Mouse (Mus musculus) MEL (cell line): ENCODE measurements at regions not wholly inside any gene's neighbourhood (a gene's known extent, or its start where the extent isn't known, plus 50 kb on each side); places are given as distances from the start of the nearest gene placed in this dataset.

ENCODE experiments used
- DNase-seq: peaks from one replicate; pipeline ENCODE4 v3.0.0; 2011; ENCODE audit warnings: low read depth, low spot score
- H3K27ac ChIP-seq: 2 replicates; pipeline ENCODE4 v1.5.1; 2012; ENCODE audit warnings: low read depth, mild to moderate bottlenecking, control low read depth, low read length, moderate library complexity; ENCODE audit not compliant: control insufficient read depth
- H3K27me3 ChIP-seq, 2 experiments: fragments of 150-350 bp in 1 of 2; sonication (generic) in 1 of 2; 2 replicates each; pipeline ENCODE4 v1.6.1; 2012; ENCODE audit warnings: low read length in 2 of 2, mild to moderate bottlenecking in 2 of 2, improper control_type of control experiment in 1 of 2, moderate library complexity in 1 of 2; ENCODE audit not compliant: insufficient read depth in 2 of 2, control insufficient read depth in 1 of 2
- H3K36me3 ChIP-seq, 2 experiments: 2 replicates each; pipeline ENCODE4 v1.6.1; 2012 to 2014; ENCODE audit warnings: low read length in 2 of 2, improper control_type of control experiment in 1 of 2, inconsistent platforms in 1 of 2, mild to moderate bottlenecking in 1 of 2; ENCODE audit not compliant: insufficient read depth in 2 of 2, control insufficient read depth in 1 of 2
- H3K4me1 ChIP-seq, 2 experiments: fragments of 150-350 bp in 1 of 2; sonication (generic) in 1 of 2; 2 replicates each; pipeline ENCODE4 v1.6.1; 2012; ENCODE audit warnings: low read length in 2 of 2, improper control_type of control experiment in 1 of 2, mild to moderate bottlenecking in 1 of 2; ENCODE audit not compliant: insufficient read depth in 2 of 2, control insufficient read depth in 1 of 2
- H3K4me3 ChIP-seq, 2 experiments: fragments of 150-350 bp in 1 of 2; sonication (generic) in 1 of 2; 2 replicates each; pipeline ENCODE4 v1.5.1; 2012; ENCODE audit warnings: low read depth in 2 of 2, low read length in 2 of 2, mild to moderate bottlenecking in 2 of 2, moderate library complexity in 2 of 2, control low read depth in 1 of 2, improper control_type of control experiment in 1 of 2; ENCODE audit not compliant: control insufficient read depth in 1 of 2, insufficient read depth in 1 of 2
- H3K79me2 ChIP-seq: 2 replicates; pipeline ENCODE4 v1.6.1; 2012; ENCODE audit warnings: mild to moderate bottlenecking, low read length, moderate library complexity; ENCODE audit not compliant: control insufficient read depth, poor library complexity, insufficient read depth
- H3K9ac ChIP-seq: 2 replicates; pipeline ENCODE4 v1.6.1; 2012; ENCODE audit warnings: low read depth, mild to moderate bottlenecking, control low read depth, low read length, moderate library complexity; ENCODE audit not compliant: control insufficient read depth, poor library complexity, severe bottlenecking
- H3K9me3 ChIP-seq: fragments of 150-350 bp; sonication (generic); replicated peaks from 2 replicates; pipeline ENCODE4 v1.6.1; 2012; ENCODE audit warnings: mild to moderate bottlenecking, low read length, improper control_type of control experiment, moderate library complexity; ENCODE audit not compliant: insufficient read depth
- BHLHE40 ChIP-seq: IDR thresholded peaks from 2 replicates; pipeline ENCODE4 v1.6.1; 2012; ENCODE audit warnings: low read depth, mild to moderate bottlenecking, inconsistent platforms, low read length, improper control_type of control experiment, borderline replicate concordance
- CHD1 ChIP-seq: IDR thresholded peaks from 2 replicates; pipeline ENCODE4 v1.6.1; 2012; ENCODE audit warnings: low read depth, mild to moderate bottlenecking, inconsistent platforms, low read length, improper control_type of control experiment
- CHD2 ChIP-seq: IDR thresholded peaks from 2 replicates; pipeline ENCODE4 v1.6.1; 2011; ENCODE audit warnings: low read length, improper control_type of control experiment
- E2F4 ChIP-seq: IDR thresholded peaks from 2 replicates; pipeline ENCODE4 v1.6.1; 2011; ENCODE audit warnings: low read depth, low read length, improper control_type of control experiment, borderline replicate concordance
- EP300 ChIP-seq, 2 experiments: IDR thresholded peaks; 2 replicates each; pipeline ENCODE4 v1.6.1; 2011; ENCODE audit warnings: improper control_type of control experiment in 2 of 2, low read length in 2 of 2, low read depth in 1 of 2, mild to moderate bottlenecking in 1 of 2
- ETS1 ChIP-seq: IDR thresholded peaks from 2 replicates; pipeline ENCODE4 v1.6.1; 2012; ENCODE audit warnings: low read depth, mild to moderate bottlenecking, inconsistent platforms, low read length, improper control_type of control experiment, moderate library complexity
- GABPA ChIP-seq: IDR thresholded peaks from 2 replicates; pipeline ENCODE4 v1.6.1; 2012; ENCODE audit warnings: low read depth, mild to moderate bottlenecking, inconsistent platforms, low read length, improper control_type of control experiment, moderate library complexity
- HCFC1 ChIP-seq: IDR thresholded peaks from 2 replicates; pipeline ENCODE4 v1.6.1; 2012; ENCODE audit warnings: low read depth, mild to moderate bottlenecking, inconsistent platforms, low read length, improper control_type of control experiment, moderate library complexity
- JUND ChIP-seq: IDR thresholded peaks from 2 replicates; pipeline ENCODE4 v1.6.1; 2011; ENCODE audit warnings: low read depth, mild to moderate bottlenecking, improper control_type of control experiment, low read length
- MAZ ChIP-seq: IDR thresholded peaks from 2 replicates; pipeline ENCODE4 v1.6.1; 2012; ENCODE audit warnings: low read depth, mild to moderate bottlenecking, inconsistent platforms, low read length, improper control_type of control experiment
- MXI1 ChIP-seq: IDR thresholded peaks from 2 replicates; pipeline ENCODE4 v1.6.1; 2011; ENCODE audit warnings: mild to moderate bottlenecking, low read depth, low read length, improper control_type of control experiment
- MYB ChIP-seq: IDR thresholded peaks from 2 replicates; pipeline ENCODE4 v1.6.1; 2011; ENCODE audit warnings: mild to moderate bottlenecking, low read depth, low read length, improper control_type of control experiment
- MYC ChIP-seq: IDR thresholded peaks from 2 replicates; pipeline ENCODE4 v1.6.1; 2011; ENCODE audit warnings: low read depth, mild to moderate bottlenecking, low read length, improper control_type of control experiment, moderate library complexity
- POLR2A ChIP-seq, 2 experiments: IDR thresholded peaks; 2 replicates each; pipeline ENCODE4 v1.6.1; 2011 to 2012; ENCODE audit warnings: low read length in 2 of 2, mild to moderate bottlenecking in 2 of 2, control low read depth in 1 of 2, improper control_type of control experiment in 1 of 2, low read depth in 1 of 2, moderate library complexity in 1 of 2; ENCODE audit not compliant: control insufficient read depth in 1 of 2, insufficient read depth in 1 of 2, poor library complexity in 1 of 2
- POLR2AphosphoS2 ChIP-seq: IDR thresholded peaks from 2 replicates; pipeline ENCODE4 v1.6.1; 2011; ENCODE audit warnings: low read length, improper control_type of control experiment
- RAD21 ChIP-seq: IDR thresholded peaks from 2 replicates; pipeline ENCODE4 v1.6.1; 2011; ENCODE audit warnings: mild to moderate bottlenecking, low read depth, low read length, improper control_type of control experiment
- RCOR1 ChIP-seq: IDR thresholded peaks from 2 replicates; pipeline ENCODE4 v1.6.1; 2012; ENCODE audit warnings: low read depth, mild to moderate bottlenecking, inconsistent platforms, low read length, improper control_type of control experiment
- SMC3 ChIP-seq: IDR thresholded peaks from 2 replicates; pipeline ENCODE4 v1.6.1; 2011; ENCODE audit warnings: low read depth, low read length, improper control_type of control experiment
- TAL1 ChIP-seq: IDR thresholded peaks from 2 replicates; pipeline ENCODE4 v1.6.1; 2012; ENCODE audit warnings: mild to moderate bottlenecking, inconsistent platforms, low read length, moderate library complexity, mixed read lengths
- TBP ChIP-seq: IDR thresholded peaks from 2 replicates; pipeline ENCODE4 v1.8.0; 2011; ENCODE audit warnings: low read depth, low read length, improper control_type of control experiment
- USF1 ChIP-seq: IDR thresholded peaks from 2 replicates; pipeline ENCODE4 v1.6.1; 2014; ENCODE audit warnings: low read depth, mild to moderate bottlenecking, inconsistent platforms, low read length, improper control_type of control experiment, moderate library complexity
- ZC3H11A ChIP-seq: IDR thresholded peaks from 2 replicates; pipeline ENCODE4 v1.6.1; 2012; ENCODE audit warnings: low read depth, mild to moderate bottlenecking, inconsistent platforms, low read length, improper control_type of control experiment
- ZMIZ1 ChIP-seq: IDR thresholded peaks from 2 replicates; pipeline ENCODE4 v1.6.1; 2012; ENCODE audit warnings: low read depth, mild to moderate bottlenecking, inconsistent platforms, low read length, improper control_type of control experiment, moderate library complexity
- ZNF384 ChIP-seq: IDR thresholded peaks from 2 replicates; pipeline ENCODE4 v1.6.1; 2012; ENCODE audit warnings: low read depth, mild to moderate bottlenecking, inconsistent platforms, low read length, improper control_type of control experiment

GRCm38 (mm10) chr6:52401404-52401803 lies 88.1 kb downstream of the Evx1 start:
- no peak for DNase-seq
- Histone ChIP-seq H3K79me2 (no peaks in the 10 kb centered on the region), H3K36me3 (no peaks in the 10 kb centered on the region), H3K4me1 (no peaks in the 10 kb centered on the region), H3K4me3 (no peak overlapping the region), H3K9ac (no peak overlapping the region), H3K9me3 (no peaks in the 10 kb centered on the region), H3K27ac (no peak overlapping the region), H3K27me3 (no peaks in the 10 kb centered on the region)
- TF ChIP-seq USF1, result no peak
- TF ChIP-seq MAZ, result no peak
- TF ChIP-seq JUND, result no peak
- TF ChIP-seq ZNF384, result no peak
- TF ChIP-seq ZMIZ1, result no peak
- no peak for TF ChIP-seq MXI1
- TF ChIP-seq POLR2A (IDR thresholded peaks at IDR 0.05; ENCODE audit: control insufficient read depth in 1 of 2, insufficient read depth in 1 of 2, low read depth in 1 of 2, low read length in 2 of 2, poor library complexity in 1 of 2), result no peak
- no peak for TF ChIP-seq ZC3H11A
- TF ChIP-seq TAL1, result no peak
- TF ChIP-seq CHD2, result no peak
- TF ChIP-seq E2F4, result no peak

- no peak for DNase-seq
- Histone ChIP-seq H3K9me3 (no peaks in the 10 kb centered on the region), H3K79me2 (no peaks in the 10 kb centered on the region), H3K27me3 (no peaks in the 10 kb centered on the region), H3K36me3 (no peaks in the 10 kb centered on the region), H3K4me3 (no peak overlapping the region), H3K27ac (no peak overlapping the region), H3K4me1 (no peaks in the 10 kb centered on the region), H3K9ac (no peak overlapping the region)
- TF ChIP-seq MYB (no peak), MAZ (no peak), USF1 (no peak), RAD21 (no peak), HCFC1 (no peak), ETS1 (no peak), CHD1 (no peak), RCOR1 (no peak), TBP (no peak), CHD2 (no peak), MYC (no peak), POLR2AphosphoS2 (no peak), SMC3 (no peak), E2F4 (no peak), BHLHE40 (no peak), EP300 (IDR thresholded peaks at IDR 0.05; ENCODE audit: low read depth in 1 of 2, low read length in 2 of 2) (no peak), GABPA (no peak)
Observed at GRCm38 (mm10) chr6:52409991-52410390, 96.7 kb downstream of the Evx1 start.
